Mouse (Mus musculus) spleen, adult 2 months (tissue): Measurements from ENCODE around the gene Sspn.

Experiments
- CTCF ChIP-seq: fragments of 200-500 bp; IDR thresholded peaks from 2 replicates; pipeline ENCODE4 v1.5.1; 2011; ENCODE audit warnings: mild to moderate bottlenecking, inconsistent platforms; ENCODE audit not compliant: insufficient read depth, insufficient read length, insufficient replicate concordance; ENCODE audit errors: extremely low read depth
- POLR2A ChIP-seq: fragments of 200-500 bp; IDR thresholded peaks from 2 replicates; pipeline ENCODE4 v1.6.1; 2011; ENCODE audit warnings: low read depth, low read length, inconsistent platforms

DNA sequence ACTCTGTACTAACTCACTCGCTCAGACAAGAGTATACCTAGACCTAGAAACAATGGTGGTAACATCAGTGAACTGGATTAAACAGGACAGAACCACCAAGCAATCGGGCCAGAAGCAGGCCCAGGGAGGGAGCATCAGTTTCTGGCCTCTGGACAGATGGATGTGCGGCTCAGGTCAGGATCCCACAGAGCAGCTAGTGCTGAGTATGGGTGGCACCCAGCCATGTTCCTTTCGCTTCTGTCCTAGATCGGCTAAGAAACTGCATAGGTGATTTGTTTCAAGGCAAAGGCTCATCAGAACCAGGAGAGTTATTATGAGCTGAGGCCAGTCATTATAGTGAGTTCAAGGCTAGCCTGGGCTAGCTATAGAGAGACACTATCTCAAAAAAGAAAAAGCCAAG lies 27.3 kb upstream of the Sspn start:
- no peak for TF ChIP-seq CTCF
- TF ChIP-seq POLR2A: no peak
